Mouse (Mus musculus) right cerebral cortex, postnatal 14 days (tissue): ENCODE results near the gene Vps9d1.
"Not testable (repeated sequence)": the region's sequence is repeated elsewhere in the genome, so short reads cannot be mapped to it uniquely, and the experiment has no call there.

Experiments used
- DNase-seq: peaks from one replicate; pipeline ENCODE4 v3.0.0; 2022

Gene Vps9d1

DNA sequence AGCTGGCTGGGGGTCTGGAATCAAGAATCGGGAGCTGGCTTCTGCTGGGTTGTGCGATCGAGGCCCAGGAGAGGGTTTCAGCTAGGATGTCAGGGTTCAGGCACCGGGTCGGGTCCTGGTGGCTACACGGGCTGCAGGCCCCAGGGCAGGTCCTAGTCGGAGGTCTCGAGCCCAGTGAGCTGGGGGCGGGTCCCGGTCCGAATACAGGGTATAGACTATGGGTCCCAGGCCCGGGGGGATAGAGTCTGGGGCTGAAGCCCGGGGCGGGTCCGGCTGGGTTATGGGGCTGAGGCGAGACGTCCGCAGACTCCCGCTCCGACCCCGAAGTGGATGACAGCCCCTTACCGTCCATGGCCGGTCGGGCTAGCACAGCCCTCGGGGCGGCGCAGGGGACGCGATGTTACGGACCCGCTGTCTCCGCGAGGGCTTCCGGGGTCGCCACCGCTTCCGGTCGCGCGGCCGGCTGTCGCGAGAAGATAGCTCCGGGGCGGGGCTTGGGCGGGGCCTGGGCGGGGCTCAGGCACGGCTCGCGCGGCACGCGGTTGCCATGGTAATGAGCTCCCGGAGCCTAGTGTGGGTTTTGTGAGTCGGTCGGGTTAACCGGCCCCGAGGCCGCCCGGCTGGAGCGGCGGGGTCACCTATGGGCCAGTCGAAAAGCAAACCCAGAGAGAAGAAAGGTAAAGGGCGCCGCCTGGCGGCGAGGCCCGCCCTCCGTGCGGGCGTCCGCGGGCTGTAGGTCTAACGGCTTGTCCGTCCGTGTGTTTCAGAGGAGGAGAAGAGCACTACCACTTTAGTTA lies 41.6 kb downstream of the Vps9d1 start, which contains the start of the genes Chmp1a and Spata33:
Chmp1a (minus strand) TSS at position 443 of the 797 bp plus-strand sequence.
Spata33 (plus strand) TSS at position 512 of the 797 bp plus-strand sequence.
- peak; percentile 92 for DNase-seq

DNA sequence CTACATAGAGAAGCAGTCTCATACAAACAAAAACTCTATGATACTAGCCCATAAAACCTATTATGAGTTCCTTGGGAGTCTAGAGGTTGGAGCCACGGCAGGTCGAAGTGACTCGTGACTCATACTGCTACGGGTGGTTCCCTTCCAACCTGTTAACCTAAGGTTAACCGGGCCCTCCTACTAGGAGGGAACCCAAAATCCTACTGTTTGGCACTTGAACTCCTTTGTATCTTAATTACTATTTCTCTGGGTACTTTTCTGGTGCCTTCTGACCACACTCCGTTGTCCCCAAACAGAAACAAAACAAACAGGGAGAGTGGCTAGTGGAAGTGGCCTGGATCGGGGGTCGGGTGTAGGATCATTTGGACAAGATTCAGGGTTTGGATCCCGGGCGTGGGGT lies 42.3 kb downstream of the Vps9d1 start:
- no peak for DNase-seq

DNA sequence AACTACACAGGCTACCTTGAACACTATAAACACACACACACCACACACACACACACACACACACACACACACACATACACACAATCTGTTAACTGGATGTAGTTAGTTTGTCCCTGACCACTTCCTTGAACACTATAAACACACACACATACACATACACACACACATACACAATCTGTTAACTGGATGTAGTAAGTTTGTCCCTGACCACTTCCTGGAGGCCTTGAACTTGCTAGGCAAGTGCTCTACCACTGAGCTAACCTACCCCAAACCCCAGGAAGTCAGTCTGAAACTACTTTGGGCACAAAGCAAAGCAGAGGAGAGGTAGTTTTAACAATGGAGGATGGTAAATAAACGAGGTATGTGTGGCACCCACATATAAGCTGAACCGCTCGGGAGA lies 50.6 kb downstream of the Vps9d1 start:
- DNase-seq: no peak

DNA sequence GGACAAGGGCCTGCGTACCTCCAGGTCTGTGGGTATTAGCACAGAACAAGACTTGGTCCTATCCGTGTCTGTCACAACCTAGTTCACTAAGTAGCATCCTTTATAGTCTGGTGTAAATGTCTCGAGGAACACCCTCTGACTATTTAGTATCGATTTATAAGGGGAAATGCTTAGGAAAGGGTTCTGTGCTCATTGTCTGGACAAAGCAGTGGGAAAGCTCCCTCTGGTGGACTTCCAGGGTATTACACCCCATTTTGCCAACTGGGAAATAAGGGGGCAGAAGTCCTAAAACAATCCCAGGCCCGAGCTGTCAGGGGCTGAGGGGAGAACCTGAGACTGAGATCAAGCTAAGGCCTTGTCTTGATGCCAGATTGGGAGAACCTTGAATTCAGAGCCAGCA lies 51.9 kb downstream of the Vps9d1 start:
- peak; percentile 74 for DNase-seq

DNA sequence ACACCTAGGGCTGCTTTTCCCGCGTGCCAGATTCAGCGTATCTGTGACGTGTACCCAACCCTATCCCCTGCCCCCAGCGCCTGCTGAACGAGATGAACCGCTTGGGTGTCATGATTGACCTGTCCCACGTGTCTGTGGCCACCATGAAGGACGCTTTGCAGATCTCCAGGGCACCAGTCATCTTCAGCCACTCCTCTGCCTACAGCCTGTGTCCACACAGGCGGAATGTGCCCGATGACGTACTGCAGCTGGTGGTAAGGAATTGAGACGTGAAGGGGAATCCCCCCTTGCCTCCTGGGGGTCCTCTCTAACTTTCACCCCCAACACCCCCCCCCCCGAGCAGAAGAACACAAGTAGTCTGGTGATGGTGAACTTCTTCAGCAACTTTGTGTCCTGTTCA lies 54.3 kb downstream of the Vps9d1 start:
- DNase-seq: no peak

DNA sequence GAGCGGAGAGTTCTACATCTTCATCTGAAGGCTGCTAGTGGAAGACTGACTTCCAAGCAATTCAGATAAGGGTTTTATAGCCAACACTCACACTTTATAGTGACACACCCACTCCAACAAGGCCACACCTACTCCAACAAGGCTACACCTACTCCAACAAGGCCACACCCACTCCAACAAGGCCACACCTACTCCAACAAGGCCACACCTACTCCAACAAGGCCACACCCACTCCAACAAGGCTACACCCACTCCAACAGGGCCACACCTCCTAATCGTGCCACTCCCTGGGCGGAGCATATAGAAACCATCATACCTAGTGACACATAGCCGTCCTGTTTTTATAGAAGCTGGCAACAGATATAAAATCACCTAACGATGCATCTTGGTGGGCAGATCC lies 57.1 kb downstream of the Vps9d1 start:
- not testable (repeated sequence) for DNase-seq

DNA sequence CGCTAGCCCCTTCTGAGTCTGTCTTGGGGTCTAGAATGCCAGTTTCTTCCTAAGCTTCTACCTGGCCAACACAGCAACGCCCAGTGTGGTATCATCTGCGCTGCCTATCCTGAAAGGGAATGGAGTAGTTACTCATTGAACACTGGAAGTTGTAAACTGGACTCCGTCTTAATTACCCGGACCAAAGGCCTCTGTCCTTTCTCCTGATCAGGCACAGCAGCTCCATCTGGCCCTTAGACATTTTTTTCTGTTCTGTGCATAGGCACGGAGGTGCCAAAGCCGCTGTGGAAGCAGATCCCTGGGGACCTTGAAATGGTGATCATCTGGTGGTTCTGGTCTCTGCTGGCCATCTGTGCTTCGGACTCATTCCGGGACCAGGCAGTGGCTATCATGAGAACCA lies 60.4 kb downstream of the Vps9d1 start:
- no peak for DNase-seq
